Mouse (Mus musculus): ENCODE data around the gene Zmat1. TPM values are rescaled to one million over a fixed set of nuclear protein-coding genes. Genes with fewer than 3 reads are reported as not detected.
"Not testable (repeated sequence)": the region's sequence is repeated elsewhere in the genome, so short reads cannot be mapped to it uniquely, and the experiment has no call there.

The Zmat1 gene
- total RNA-seq (2017), result 7.6 and 9.1 TPM in 2 replicates

GRCm38 (mm10) chrX:135008720-135009470 lies at the start of gene Zmat1:
Gene Zmat1, minus strand, starts transcription at chrX:135009209.
- ATAC-seq (ENCODE audit: extremely low read depth, insufficient number of reproducible peaks, low FRiP score, poor library complexity, severe bottlenecking), result peak; percentile 100

- not testable (repeated sequence) for ATAC-seq (ENCODE audit: extremely low read depth, insufficient number of reproducible peaks, low FRiP score, poor library complexity, severe bottlenecking)
Observed at GRCm38 (mm10) chrX:135053939-135054338, 44.9 kb upstream of the Zmat1 start.

GRCm38 (mm10) chrX:135035962-135036375 lies 27.0 kb upstream of the Zmat1 start:
- ATAC-seq (ENCODE audit: extremely low read depth, insufficient number of reproducible peaks, low FRiP score, poor library complexity, severe bottlenecking), result no peak

- no peak for ATAC-seq (ENCODE audit: extremely low read depth, insufficient number of reproducible peaks, low FRiP score, poor library complexity, severe bottlenecking)
Observed at GRCm38 (mm10) chrX:135025135-135025534, 16.1 kb upstream of the Zmat1 start.

- ATAC-seq (ENCODE audit: extremely low read depth, insufficient number of reproducible peaks, low FRiP score, poor library complexity, severe bottlenecking), result no peak
Observed at GRCm38 (mm10) chrX:135011381-135011780, 2.4 kb upstream of the Zmat1 start.

DNA sequence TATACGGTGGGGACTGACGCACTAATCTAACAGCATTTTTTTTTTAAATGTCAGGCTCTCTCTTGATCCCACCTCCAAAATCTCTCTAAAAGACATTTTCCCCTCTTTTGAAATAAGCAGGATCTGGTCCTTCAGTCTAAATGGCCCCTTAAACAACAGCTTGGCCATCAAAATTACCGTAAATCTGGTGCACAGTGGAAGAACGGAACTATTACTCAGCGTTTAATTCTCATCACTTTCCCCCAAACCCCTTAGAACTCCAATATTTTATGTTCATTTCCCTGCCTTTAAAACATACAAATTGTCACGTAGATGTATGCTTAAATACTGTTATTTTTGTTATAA lies 434 bp upstream of the Zmat1 start:
- no peak for ATAC-seq (ENCODE audit: extremely low read depth, insufficient number of reproducible peaks, low FRiP score, poor library complexity, severe bottlenecking)

DNA sequence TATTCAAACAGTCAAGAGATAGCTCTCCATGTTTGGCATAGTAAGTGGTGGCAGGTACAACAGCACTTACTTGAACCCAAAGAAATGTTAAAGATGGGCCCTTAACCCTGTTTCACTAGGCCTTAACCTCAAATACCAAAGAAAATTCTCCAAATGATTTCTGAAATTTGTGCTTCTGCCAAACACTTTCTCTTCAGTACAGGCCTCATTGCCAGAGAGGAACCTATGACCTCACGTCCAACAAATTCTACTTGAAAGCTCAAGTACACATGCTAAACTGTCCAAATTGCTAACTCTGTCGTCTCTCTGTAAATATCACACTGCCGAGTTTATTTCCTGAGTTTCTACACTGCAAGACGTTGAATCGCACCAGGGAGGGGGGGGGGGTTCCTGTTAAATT lies 988 bp downstream of the Zmat1 start:
- ATAC-seq (ENCODE audit: extremely low read depth, insufficient number of reproducible peaks, low FRiP score, poor library complexity, severe bottlenecking), result no peak

DNA sequence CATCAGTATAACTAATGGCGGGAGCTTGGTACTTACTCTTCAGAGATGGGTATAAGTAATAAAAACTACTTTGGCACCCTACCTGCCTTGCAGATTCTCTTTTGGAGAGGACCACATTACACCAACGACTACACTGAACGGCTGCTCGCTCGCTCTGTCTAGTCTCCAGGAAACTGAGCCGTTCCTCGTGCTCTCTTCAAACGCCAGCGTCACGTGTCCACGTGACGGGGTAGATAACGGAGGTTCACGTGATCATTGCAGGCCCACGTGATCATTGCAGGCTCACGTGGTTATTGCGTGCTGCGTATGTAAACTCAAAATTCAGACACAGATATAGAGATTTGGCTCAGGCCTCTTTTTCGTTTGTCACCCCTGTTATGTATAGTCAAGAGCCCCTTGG lies 44.5 kb downstream of the Zmat1 start, which contains the start of gene Nxf2:
Nxf2 (minus strand) TSS at position 209 of the 400 bp plus-strand sequence.
- no peak for ATAC-seq (ENCODE audit: extremely low read depth, insufficient number of reproducible peaks, low FRiP score, poor library complexity, severe bottlenecking)

GRCm38 (mm10) chrX:134963305-134964094 lies 45.5 kb downstream of the Zmat1 start:
- peak; percentile 90 for ATAC-seq (ENCODE audit: extremely low read depth, insufficient number of reproducible peaks, low FRiP score, poor library complexity, severe bottlenecking)

DNA sequence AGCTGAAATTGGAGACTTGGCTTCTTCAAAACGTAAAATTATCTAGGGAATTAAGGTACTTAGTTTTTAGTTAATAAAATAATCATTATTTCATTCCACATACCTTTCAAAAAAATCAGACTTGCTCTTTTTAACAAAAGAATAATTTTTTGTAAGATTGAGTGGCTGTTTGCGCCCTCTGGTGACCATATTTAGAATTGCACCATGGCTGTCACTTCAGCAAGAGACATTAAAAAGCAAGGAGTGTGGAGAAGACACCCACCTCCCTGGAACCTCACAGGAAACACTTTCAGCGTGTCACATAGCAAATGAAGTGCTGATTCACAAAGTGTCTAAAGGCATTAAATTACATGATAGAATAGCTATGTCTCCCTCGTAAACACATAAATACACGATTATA lies 78.6 kb downstream of the Zmat1 start:
- ATAC-seq (ENCODE audit: extremely low read depth, insufficient number of reproducible peaks, low FRiP score, poor library complexity, severe bottlenecking), result no peak

DNA sequence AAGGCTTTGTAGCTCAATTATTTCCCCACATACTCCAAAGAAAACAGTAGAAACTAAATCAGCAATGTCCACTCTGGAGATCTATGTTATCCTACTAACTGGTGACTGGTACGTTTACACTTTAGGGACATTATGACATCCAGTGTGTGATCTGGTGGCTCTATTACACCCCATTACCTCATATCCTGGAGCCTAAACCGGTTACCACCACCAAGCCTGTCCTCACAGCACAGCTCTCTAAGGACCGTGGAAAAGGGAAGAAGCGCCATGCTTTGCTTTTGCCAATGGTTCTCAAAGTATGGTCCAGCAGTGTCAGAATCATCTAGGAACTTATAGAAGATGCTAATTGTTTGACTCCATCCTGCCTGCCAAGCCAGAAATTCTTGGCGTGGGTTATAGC lies 79.1 kb downstream of the Zmat1 start:
- ATAC-seq (ENCODE audit: extremely low read depth, insufficient number of reproducible peaks, low FRiP score, poor library complexity, severe bottlenecking), result no peak

DNA sequence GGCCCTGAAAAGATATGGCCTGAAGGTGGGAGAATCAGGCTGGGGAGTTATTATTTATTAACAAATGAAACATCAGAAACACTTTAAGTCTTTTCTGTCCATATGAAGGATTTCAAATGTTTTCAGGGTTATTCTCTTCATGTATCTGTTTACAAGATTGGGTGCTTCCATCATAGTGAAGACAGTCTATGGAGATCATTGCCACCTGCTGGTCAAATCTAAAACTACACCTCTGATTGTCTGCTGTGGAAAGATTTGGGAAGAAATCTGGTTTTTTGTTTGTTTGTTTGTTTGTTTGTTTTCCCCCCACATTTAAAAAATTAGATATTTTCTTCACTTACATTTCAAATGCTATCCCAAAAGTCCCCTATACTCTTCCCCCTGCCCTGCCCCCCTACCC lies 84.0 kb downstream of the Zmat1 start:
- 0 out of 2 replicates have a peak, but pooled peaks have one; percentile 36 for ATAC-seq (ENCODE audit: extremely low read depth, insufficient number of reproducible peaks, low FRiP score, poor library complexity, severe bottlenecking)

DNA sequence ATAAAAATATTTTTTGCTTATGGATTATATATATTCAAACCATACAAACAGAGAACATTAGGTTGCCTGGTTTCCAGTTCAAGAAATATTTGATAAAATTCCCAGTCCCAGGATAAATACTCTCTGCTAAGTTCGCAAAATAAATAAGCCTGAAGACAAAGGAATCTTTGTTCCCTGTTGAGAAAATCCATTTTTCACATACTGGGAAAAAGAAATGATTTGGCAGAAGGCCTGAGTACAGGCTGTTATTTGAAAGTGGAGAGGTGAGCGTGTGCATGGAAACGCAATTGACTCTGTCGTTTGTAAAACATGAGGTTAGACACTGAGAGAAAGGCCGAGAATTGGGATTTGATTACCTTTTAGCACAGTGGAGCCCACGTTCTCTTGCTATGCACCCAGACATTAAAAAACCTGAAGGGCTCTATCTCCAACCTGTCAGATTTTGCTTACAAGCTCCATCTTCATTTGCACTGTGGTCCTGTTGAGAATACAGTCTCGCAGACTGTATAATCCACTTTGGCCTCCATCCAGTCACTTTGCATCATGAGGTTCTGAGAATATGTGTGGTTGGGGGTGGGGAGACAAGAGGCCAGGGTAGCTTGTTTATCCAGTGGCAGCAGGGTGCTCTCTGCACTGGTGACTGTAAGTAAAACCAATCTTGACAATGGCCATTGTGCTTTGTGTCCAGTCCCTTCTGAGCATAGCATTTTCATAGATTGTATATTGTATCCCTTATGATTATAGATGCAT lies 85.2 kb downstream of the Zmat1 start:
- no peak for ATAC-seq (ENCODE audit: extremely low read depth, insufficient number of reproducible peaks, low FRiP score, poor library complexity, severe bottlenecking)

Other genes starting within 250 kb of the Zmat1 start
- gene Armcx2, start 200.0 kb downstream of the Zmat1 start, total RNA-seq (2017), result 5.7 and 7.2 TPM in 2 replicates
- not detected in 2 replicates for gene Nxf2, start 44.5 kb downstream of the Zmat1 start, total RNA-seq (2017)
- not detected in 2 replicates for gene Gm15023, start 168.4 kb upstream of the Zmat1 start, total RNA-seq (2017)
- not detected in 2 replicates for gene Tceal6, start 201.5 kb upstream of the Zmat1 start, total RNA-seq (2017)

Data from neutrophil, adult 5-6 weeks (primary cell).